Mouse (Mus musculus): ENCODE data around the gene Haus7.

Gene Haus7

GRCm38 (mm10) chrX:73474340-73475165 is 15.7 kb upstream of the Haus7 start:
- H3K27me3 ChIP-seq (ENCODE audit: insufficient read depth, low read length): 0 out of 2 replicates have a peak, but pooled peaks cover 9% of the 10 kb centered on the region
- H3K4me3 ChIP-seq (replicated peaks; ENCODE audit: low read length): no peak overlapping the region
- no peaks in the 10 kb centered on the region for H3K9me3 ChIP-seq (ENCODE audit: low read length)
- H3K4me1 ChIP-seq (replicated peaks; ENCODE audit: low read depth, low read length): no peaks in the 10 kb centered on the region
- no peaks in the 10 kb centered on the region for H3K36me3 ChIP-seq (ENCODE audit: insufficient read depth, low read length)
- TF ChIP-seq CTCF (conservative IDR thresholded peaks at IDR 0.05; ENCODE audit: low read length): no peak
- TF ChIP-seq POU5F1 (IDR thresholded peaks at IDR 0.05; ENCODE audit: borderline replicate concordance, low read length): no peak
- TF ChIP-seq NANOG (IDR thresholded peaks at IDR 0.05; ENCODE audit: borderline replicate concordance, low read length): no peak

GRCm38 (mm10) chrX:73471764-73472163 is 12.9 kb upstream of the Haus7 start:
- H3K9me3 ChIP-seq (ENCODE audit: low read length): no peaks in the 10 kb centered on the region
- H3K4me3 ChIP-seq (replicated peaks; ENCODE audit: low read length): no peak overlapping the region
- TF ChIP-seq CTCF (conservative IDR thresholded peaks at IDR 0.05; ENCODE audit: low read length) (no peak), POU5F1 (IDR thresholded peaks at IDR 0.05; ENCODE audit: borderline replicate concordance, low read length) (no peak), NANOG (IDR thresholded peaks at IDR 0.05; ENCODE audit: borderline replicate concordance, low read length) (no peak)
- H3K27me3 ChIP-seq (ENCODE audit: insufficient read depth, low read length): 0 out of 2 replicates have a peak, but pooled peaks cover 14% of the 10 kb centered on the region
- H3K4me1 ChIP-seq (replicated peaks; ENCODE audit: low read depth, low read length): no peaks in the 10 kb centered on the region
- H3K36me3 ChIP-seq (ENCODE audit: insufficient read depth, low read length): no peaks in the 10 kb centered on the region

GRCm38 (mm10) chrX:73468752-73469151 is 9.9 kb upstream of the Haus7 start:
- TF ChIP-seq POU5F1 (IDR thresholded peaks at IDR 0.05; ENCODE audit: borderline replicate concordance, low read length) (no peak), CTCF (conservative IDR thresholded peaks at IDR 0.05; ENCODE audit: low read length) (no peak), NANOG (IDR thresholded peaks at IDR 0.05; ENCODE audit: borderline replicate concordance, low read length) (no peak)
- H3K4me1 ChIP-seq (replicated peaks; ENCODE audit: low read depth, low read length): no peaks in the 10 kb centered on the region
- H3K9me3 ChIP-seq (ENCODE audit: low read length): peaks cover 5% of the 10 kb centered on the region
- no peak overlapping the region for H3K4me3 ChIP-seq (replicated peaks; ENCODE audit: low read length)
- 0 out of 2 replicates have a peak, but pooled peaks cover 14% of the 10 kb centered on the region for H3K27me3 ChIP-seq (ENCODE audit: insufficient read depth, low read length)
- no peaks in the 10 kb centered on the region for H3K36me3 ChIP-seq (ENCODE audit: insufficient read depth, low read length)

- no peak overlapping the region for H3K4me3 ChIP-seq (replicated peaks; ENCODE audit: low read length)
- no peaks in the 10 kb centered on the region for H3K36me3 ChIP-seq (ENCODE audit: insufficient read depth, low read length)
- TF ChIP-seq CTCF (conservative IDR thresholded peaks at IDR 0.05; ENCODE audit: low read length): no peak
- TF ChIP-seq POU5F1 (IDR thresholded peaks at IDR 0.05; ENCODE audit: borderline replicate concordance, low read length): no peak
- no peak for TF ChIP-seq NANOG (IDR thresholded peaks at IDR 0.05; ENCODE audit: borderline replicate concordance, low read length)
- H3K9me3 ChIP-seq (ENCODE audit: low read length): peaks cover 5% of the 10 kb centered on the region
- no peaks in the 10 kb centered on the region for H3K4me1 ChIP-seq (replicated peaks; ENCODE audit: low read depth, low read length)
- H3K27me3 ChIP-seq (ENCODE audit: insufficient read depth, low read length): 0 out of 2 replicates have a peak, but pooled peaks cover 14% of the 10 kb centered on the region
Observed at GRCm38 (mm10) chrX:73468330-73468729, 9.5 kb upstream of the Haus7 start.

- no peak overlapping the region for H3K4me3 ChIP-seq (replicated peaks; ENCODE audit: low read length)
- H3K36me3 ChIP-seq (ENCODE audit: insufficient read depth, low read length): no peaks in the 10 kb centered on the region
- TF ChIP-seq POU5F1 (IDR thresholded peaks at IDR 0.05; ENCODE audit: borderline replicate concordance, low read length) (no peak), CTCF (conservative IDR thresholded peaks at IDR 0.05; ENCODE audit: low read length) (no peak), NANOG (IDR thresholded peaks at IDR 0.05; ENCODE audit: borderline replicate concordance, low read length) (no peak)
- peaks cover 5% of the 10 kb centered on the region for H3K9me3 ChIP-seq (ENCODE audit: low read length)
- H3K27me3 ChIP-seq (ENCODE audit: insufficient read depth, low read length): 0 out of 2 replicates have a peak, but pooled peaks cover 14% of the 10 kb centered on the region
- H3K4me1 ChIP-seq (replicated peaks; ENCODE audit: low read depth, low read length): no peaks in the 10 kb centered on the region
Observed at GRCm38 (mm10) chrX:73467446-73468241, 8.8 kb upstream of the Haus7 start.

GRCm38 (mm10) chrX:73465483-73466186 is 6.8 kb upstream of the Haus7 start:
- Histone ChIP-seq H3K9me3 (ENCODE audit: low read length) (peaks cover 5% of the 10 kb centered on the region), H3K27me3 (ENCODE audit: insufficient read depth, low read length) (0 out of 2 replicates have a peak, but pooled peaks cover 11% of the 10 kb centered on the region), H3K36me3 (ENCODE audit: insufficient read depth, low read length) (no peaks in the 10 kb centered on the region), H3K4me1 (replicated peaks; ENCODE audit: low read depth, low read length) (no peaks in the 10 kb centered on the region), H3K4me3 (replicated peaks; ENCODE audit: low read length) (no peak overlapping the region)
- TF ChIP-seq CTCF (conservative IDR thresholded peaks at IDR 0.05; ENCODE audit: low read length): no peak
- no peak for TF ChIP-seq POU5F1 (IDR thresholded peaks at IDR 0.05; ENCODE audit: borderline replicate concordance, low read length)
- no peak for TF ChIP-seq NANOG (IDR thresholded peaks at IDR 0.05; ENCODE audit: borderline replicate concordance, low read length)

- H3K27me3 ChIP-seq (ENCODE audit: insufficient read depth, low read length): no peaks in the 10 kb centered on the region
- peaks cover 5% of the 10 kb centered on the region; the same call in 1 of the 2 replicates for H3K36me3 ChIP-seq (ENCODE audit: insufficient read depth, low read length)
- H3K9me3 ChIP-seq (ENCODE audit: low read length): peaks cover 5% of the 10 kb centered on the region
- peaks cover 12% of the 10 kb centered on the region for H3K4me1 ChIP-seq (replicated peaks; ENCODE audit: low read depth, low read length)
- no peak for TF ChIP-seq CTCF (conservative IDR thresholded peaks at IDR 0.05; ENCODE audit: low read length)
- TF ChIP-seq POU5F1 (IDR thresholded peaks at IDR 0.05; ENCODE audit: borderline replicate concordance, low read length): no peak
- no peak for TF ChIP-seq NANOG (IDR thresholded peaks at IDR 0.05; ENCODE audit: borderline replicate concordance, low read length)
- H3K4me3 ChIP-seq (replicated peaks; ENCODE audit: low read length): no peak overlapping the region
Observed at GRCm38 (mm10) chrX:73460792-73461191, 1.9 kb upstream of the Haus7 start.

- Histone ChIP-seq H3K4me1 (replicated peaks; ENCODE audit: low read depth, low read length) (no peaks in the 10 kb centered on the region), H3K9me3 (ENCODE audit: low read length) (no peaks in the 10 kb centered on the region), H3K4me3 (replicated peaks; ENCODE audit: low read length) (no peak overlapping the region), H3K27me3 (ENCODE audit: insufficient read depth, low read length) (no peaks in the 10 kb centered on the region), H3K36me3 (ENCODE audit: insufficient read depth, low read length) (peaks cover 41% of the 10 kb centered on the region)
- TF ChIP-seq POU5F1 (IDR thresholded peaks at IDR 0.05; ENCODE audit: borderline replicate concordance, low read length) (no peak), CTCF (conservative IDR thresholded peaks at IDR 0.05; ENCODE audit: low read length) (peak; percentile 56)
Observed at GRCm38 (mm10) chrX:73451949-73452348, 6.9 kb downstream of the Haus7 start.

Data from E14TG2a.4 (cell line).